Mouse (Mus musculus): ENCODE measurements around the gene Gm26897.

The Gm26897 gene

DNA sequence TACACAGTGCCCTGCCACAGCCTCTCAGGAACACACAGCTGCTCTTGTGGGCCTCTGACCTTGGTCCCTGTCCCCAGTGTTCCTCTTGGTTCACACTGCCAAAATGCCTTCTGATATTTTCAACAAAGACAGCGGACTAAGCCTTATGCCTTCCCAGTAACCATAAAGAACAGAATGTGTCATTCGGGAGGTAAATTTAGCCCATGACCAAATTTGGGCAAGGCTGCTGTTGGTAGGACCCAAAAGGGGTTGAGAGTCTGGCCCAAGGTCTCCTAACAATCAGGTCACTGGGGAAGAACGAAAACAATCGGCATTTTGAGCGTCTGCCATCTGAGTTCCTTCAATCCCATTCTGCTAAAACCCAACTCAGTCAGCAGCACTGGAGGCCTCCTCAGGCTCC is 15.9 kb downstream of the Gm26897 start:
- no peak for DNase-seq (ENCODE audit: low read depth in 1 of 2, low spot score in 2 of 2)

DNA sequence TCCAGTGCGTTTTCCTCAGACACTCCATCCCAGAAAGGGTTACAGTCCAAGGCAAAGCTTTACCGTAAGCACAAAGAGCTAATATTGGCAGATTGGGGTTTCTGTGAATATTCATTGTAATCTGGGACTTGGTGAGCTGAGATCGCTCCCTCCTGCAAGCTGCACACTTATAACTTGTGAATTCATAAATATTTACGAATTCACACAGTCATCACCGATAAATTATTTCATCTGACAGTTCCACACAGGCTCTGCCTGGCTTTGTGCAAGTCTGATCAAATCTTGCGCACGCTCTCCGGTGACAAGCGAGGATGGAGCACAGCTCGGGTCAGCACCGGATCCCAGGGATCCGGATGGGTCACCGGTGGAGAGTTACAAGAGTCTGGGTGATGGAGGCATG is 16.4 kb downstream of the Gm26897 start:
- no peak for DNase-seq (ENCODE audit: low read depth in 1 of 2, low spot score in 2 of 2)

DNA sequence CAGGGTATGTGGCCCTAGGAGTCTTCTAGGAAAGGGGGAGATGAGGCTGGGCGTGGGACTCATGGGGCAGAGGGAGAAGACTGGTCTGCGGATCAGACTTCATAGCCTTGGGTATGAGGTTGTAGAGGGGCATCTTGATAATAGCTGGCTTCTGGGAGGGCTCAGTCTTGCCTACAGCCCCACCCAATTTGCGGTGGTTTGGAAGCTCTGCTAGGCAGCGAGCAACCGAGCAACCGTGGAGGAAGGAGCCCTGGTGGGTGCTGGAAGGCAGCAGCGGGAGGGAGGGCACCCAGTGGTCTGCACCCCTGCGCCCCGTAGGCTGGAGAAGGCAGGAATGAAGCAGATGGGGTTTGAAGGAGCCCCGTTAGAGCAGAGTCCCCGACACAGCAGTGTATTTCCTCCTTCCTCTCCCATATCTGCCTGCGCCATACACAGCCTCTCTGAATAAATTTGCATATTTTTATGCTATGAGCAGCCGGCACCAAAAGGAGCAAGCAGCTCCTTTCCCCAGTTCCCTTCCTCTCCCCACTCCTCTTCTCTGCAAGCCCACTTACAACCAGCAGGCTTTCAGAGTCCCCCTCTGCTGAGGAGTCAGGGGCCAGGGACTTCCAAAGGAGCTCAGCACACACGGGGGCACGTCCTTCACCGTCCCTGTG is 20.9 kb downstream of the Gm26897 start:
- DNase-seq (ENCODE audit: low read depth in 1 of 2, low spot score in 2 of 2) = no peak

DNA sequence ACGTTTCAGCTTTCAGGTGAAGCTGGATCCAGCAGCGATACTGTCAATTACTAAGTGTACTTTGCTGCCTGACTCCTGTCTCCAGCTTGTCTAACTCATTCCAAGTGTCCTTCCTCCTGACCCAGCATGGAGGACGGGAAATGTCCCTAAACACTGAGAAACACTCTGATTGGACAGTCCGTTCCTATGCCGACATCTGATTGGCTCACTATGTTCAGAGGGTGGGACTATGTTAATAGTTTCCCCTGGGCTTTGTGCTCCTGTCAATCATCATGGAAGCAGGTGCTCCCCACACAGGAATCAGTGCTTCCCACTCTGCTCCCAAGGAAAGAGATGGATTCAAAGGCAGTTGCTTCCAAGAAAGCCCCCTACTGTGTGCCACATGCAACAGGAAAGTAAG is 21.6 kb downstream of the Gm26897 start:
- DNase-seq (ENCODE audit: low read depth in 1 of 2, low spot score in 2 of 2) = no peak

DNA sequence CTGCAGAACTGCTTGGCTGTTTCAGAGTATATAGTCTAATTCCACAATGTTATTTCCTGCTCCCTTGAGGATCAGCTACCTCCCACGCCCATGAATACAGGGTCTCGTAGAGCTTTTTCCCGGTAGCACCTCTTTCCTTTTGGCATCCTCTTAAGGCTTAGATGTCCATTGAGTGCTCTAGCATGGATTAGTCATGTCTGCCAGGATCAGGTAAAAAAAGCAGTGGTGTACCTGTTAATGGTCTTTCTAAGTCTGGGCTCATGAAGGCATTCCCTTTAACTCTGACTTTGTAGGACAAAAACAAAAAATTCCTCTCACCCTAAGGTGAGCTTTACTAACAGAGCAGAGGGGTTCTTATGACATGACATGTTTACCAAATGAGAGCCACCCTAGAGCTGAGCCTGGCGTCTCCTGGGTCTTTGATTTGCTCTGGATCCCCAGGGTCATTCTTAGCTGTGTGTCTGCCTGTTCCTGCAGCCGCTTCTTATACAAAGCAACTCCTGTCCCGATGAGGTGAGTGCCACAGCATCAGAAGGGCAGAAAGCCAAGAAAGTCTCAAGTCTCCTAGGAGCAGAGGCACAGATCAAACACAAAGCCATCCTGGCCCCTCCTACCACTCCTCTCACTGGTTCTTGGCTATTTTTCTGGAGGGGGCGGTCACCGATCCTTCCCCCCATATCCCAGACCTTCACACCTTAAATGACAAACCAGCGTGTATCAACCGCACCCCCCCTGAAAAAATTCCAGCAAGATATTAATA is 27.2 kb downstream of the Gm26897 start:
- DNase-seq (ENCODE audit: low read depth in 1 of 2, low spot score in 2 of 2) = no peak

DNA sequence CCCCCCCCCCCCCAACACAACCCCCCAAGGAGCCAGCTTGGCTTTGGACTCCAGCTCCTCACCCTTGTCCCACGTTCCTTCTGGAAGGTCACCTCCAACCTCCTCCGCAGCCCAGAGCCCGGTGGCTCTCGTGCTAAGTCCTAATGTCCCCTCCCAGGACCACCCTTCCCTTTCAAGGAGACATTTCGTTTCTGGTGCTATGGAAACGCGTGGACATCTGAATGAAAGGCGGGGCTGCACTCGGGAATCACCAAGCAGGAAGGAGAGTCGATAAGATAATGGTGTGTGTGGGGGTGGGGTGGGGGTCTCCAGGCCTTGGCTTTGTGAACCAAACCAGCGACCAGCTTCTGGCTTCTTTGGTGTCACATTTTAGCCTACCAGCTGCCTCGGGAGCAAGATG is 27.9 kb downstream of the Gm26897 start:
- DNase-seq (ENCODE audit: low read depth in 1 of 2, low spot score in 2 of 2) = no peak

DNA sequence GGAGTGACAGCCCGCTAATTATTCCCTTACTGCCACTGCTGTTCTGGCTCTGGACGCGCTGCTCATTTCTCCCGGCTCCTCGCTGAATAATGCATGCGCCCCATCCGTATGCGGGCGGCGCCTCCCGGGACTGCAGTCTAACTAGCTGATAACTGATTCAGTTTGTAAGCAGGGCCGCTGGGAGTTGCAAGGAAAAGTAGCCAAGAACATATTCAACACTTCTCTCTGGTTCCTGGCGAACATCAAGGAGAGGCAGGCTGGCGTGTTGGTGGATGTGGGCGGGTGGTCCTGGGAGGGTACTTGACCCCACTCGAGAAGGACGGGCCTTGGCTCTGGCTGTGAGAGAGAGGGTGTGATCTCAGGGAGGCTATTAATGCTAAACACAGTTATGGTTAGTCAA is 28.4 kb downstream of the Gm26897 start:
- DNase-seq (ENCODE audit: low read depth in 1 of 2, low spot score in 2 of 2) = no peak

DNA sequence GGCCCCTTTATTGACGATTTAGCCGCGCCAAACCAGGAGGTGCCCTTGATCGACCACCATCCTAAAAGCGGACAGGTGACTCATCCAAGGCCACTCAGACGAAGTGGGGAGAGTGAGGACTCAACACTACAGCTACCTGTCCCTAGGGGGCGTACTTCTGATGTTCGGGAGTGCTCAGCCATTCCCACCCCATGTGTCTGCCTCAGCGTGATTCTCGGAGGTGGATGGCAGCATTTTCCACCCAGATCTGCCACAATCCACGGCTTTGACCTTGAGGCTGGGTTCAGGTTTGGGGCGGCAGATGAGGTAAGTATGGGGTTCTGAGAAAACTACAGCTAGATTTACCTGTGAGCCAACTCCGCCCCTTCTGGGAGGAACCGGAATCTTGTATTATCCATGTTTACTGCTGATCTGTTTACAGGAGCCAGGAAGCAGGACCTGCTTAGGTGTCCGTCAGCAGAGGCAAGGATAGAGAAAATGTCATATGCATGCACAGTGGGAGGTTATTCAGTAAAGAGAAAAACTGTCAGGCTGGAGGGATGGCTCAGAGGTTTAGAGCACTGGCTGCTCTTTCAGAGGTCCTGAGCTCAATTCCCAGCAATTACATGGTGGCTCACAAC is 32.1 kb downstream of the Gm26897 start:
- DNase-seq (ENCODE audit: low read depth in 1 of 2, low spot score in 2 of 2) = no peak

DNA sequence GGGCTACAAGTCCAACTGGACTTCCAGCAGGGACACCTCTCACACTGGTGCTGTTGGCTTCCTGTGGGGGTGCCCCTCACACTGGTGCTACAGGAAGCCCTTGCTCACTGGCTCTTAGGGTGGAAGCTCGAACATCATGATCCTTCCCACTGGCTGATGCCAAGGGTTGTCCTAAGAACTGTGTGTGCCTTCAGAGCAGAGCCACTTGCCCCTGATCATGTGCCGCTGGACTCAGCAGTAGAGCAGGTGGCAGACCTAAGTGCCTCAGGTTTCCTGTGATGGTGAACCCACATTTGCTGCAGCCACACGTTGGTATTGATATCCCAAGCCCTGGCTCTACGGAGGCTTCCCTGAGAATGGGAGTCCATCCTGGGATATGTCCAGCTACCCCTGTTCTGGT is 33.0 kb downstream of the Gm26897 start:
- no peak for DNase-seq (ENCODE audit: low read depth in 1 of 2, low spot score in 2 of 2)

DNA sequence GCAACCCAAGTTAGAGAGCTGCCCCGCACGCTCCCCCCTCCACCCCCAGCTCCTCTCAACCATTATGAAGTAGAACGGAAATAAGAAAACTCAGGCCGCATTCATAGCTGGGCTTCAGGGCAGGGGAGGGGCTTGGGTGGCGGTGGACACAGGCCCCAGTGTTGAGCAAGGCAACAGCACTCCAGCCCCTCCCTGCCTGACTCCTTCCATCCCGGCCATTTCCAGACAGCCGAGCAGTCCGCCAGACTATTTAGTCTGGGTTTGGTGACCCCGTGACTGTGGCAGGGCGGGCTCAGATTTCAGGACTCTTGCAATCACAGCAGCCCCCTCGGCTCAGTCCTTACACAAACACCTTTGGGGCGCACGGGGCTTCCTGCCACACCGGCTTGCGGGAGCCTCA is 36.5 kb downstream of the Gm26897 start:
- no peak for DNase-seq (ENCODE audit: low read depth in 1 of 2, low spot score in 2 of 2)

DNA sequence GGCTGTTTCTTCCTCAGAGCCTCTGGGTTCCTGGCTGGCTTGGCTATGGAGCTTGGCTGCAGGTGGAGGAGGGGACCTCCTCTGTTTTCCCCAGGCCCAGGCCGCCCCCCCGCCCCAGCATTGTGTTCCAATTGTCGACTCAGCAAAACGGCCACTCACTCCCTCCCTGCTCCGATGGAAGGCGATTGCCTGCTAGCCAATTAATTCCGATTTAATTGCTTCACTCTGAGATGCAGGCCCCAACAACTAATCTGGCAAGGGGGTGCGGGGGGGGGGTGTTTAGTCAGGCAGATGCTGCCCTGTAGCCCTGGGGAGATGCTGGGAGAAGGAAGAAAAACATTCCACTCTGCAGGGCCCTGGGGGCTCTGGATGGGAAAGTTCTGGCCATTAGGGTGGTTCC is 38.4 kb downstream of the Gm26897 start:
- DNase-seq (ENCODE audit: low read depth in 1 of 2, low spot score in 2 of 2) = no peak

DNA sequence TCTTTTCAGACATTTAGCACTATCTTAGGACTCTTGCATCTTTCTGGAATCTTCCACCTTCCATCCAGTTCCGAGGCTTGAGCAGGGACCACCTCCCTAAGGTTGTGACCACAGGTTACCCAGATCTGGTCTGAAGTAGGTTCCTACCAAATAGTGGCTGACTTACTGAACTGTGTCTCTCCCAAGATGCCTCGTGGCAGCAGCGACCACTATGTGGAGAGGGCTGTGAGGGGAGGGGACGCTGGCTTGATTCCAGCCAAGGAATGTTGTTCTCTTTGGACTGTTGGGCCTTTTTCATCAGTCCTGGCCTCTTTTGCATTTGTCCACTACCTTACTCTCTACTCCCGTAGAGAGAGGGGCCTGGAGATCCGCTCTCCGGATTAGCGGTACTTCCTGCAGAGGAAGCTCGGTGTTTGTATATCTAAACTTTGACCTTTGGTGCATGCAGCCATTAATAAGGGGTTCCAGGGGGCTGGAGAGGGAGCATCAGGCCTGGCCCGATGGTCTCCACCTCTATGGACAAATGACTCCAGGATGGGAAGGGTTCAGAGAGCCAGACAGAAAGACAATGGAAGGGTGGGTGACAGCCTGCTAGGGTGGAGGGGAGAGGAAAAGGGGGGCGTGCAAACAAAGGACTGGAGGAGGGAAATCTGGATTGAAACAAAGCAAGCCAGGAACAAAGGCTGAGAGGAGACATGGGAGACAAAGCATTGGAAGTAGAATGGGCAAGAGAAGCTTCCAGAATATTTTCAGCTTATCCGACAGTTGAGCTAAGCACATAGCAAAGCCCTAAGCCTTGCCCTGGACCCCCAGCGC is 39.1 kb downstream of the Gm26897 start:
- no peak for DNase-seq (ENCODE audit: low read depth in 1 of 2, low spot score in 2 of 2)

DNA sequence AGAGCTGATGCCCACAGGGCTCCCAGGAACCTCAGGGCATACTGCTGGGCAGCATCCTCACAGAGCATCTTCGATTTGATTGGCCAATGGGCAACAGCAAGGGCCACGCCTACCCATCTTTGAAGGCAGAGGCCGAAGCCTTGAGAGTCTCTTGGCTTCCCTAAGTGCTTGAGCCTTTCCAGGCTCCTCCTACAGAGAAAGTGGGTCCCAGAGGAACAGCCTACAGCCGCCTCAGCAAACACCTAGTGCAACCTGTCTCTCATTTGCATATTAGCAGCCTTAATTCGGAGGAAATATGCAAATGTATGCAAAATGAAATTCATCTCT is 39.6 kb downstream of the Gm26897 start:
- no peak for DNase-seq (ENCODE audit: low read depth in 1 of 2, low spot score in 2 of 2)

DNA sequence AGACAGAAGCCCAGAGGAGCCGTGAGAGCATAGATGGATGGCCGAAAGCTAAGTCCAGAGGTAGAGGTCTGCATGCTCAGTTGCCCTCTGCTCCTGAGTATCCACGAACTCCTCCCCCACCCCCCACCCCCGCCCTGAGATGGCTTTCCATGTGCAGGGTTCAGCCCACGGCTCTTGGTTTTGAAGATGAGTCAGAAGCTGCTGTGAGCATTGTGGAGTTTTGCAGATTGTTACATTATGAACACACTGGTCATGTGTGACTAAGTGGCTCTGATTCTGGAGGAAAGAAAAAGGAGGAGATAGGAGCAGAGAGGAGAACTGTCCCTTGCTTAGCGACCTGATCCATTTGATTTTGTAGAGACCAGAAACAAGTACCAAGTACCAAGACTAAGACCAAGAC is 42.5 kb downstream of the Gm26897 start:
- no peak for DNase-seq (ENCODE audit: low read depth in 1 of 2, low spot score in 2 of 2)

DNA sequence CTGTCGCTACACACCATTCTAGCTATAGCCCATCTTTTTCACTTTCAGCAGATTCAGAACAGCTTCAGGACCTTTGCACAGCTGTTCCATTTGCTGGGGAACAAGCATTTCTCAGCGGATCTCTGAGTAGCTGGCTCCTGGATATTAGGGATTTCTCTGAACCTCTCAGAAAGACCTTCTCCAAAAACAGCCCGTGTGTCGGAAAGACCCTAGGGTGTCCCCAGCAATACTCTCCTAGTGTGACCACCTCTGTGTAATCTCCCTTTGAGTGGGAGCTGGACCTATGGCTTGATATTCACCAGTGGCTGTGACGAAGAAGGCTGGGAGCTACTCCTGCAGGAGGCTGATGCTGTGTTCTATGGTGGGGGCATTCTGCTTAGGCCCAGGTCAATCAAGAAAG is 44.4 kb downstream of the Gm26897 start:
- DNase-seq (ENCODE audit: low read depth in 1 of 2, low spot score in 2 of 2) = no peak

DNA sequence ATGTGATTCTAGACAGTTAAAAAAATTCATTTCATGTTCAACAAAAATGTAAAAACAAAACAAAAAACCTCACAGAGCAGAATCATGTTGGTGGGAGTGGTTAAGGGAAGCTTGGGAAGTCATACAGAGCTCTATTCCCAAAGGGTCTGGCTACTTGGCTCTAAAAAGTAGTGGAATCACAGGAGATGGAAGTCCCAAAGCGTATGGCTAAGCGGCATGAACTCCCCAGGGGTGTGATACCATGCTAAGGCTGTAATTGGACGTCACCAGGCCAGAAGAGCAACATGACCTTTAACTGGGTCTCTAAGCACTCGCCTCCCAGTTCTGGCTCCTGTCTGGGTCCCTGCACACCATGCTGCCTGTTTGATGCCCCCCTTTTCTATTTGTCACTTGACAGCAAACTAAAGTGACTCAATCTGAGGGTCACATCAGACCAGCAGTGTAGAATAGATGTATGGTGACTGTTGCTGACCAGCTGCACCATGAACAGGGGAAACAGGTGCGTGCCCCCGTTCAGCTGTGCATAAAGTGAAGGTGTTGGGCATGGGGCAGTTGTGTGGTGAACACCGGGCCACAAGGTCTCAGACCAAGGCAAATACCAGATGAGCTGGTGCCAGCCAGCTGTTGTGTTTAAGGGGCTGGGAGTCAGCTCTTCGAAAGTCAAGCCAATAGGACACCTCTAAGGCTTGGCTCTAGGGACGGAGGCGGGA is 46.2 kb downstream of the Gm26897 start:
- DNase-seq (ENCODE audit: low read depth in 1 of 2, low spot score in 2 of 2) = no peak

Data from monocyte, adult 2 months (primary cell).